Mouse (Mus musculus) olfactory bulb, adult 2 months (tissue): ENCODE measurements at regions not wholly inside any gene's neighbourhood (a gene's known extent, or its start where the extent isn't known, plus 50 kb on each side); places are given as distances from the start of the nearest gene placed in this dataset.

Experiments
- CTCF ChIP-seq: fragments of 200-500 bp; IDR thresholded peaks from 2 replicates; pipeline ENCODE4 v1.5.1; 2012; ENCODE audit warnings: low read depth, mild to moderate bottlenecking, low read length, moderate library complexity; ENCODE audit not compliant: insufficient read depth
- POLR2A ChIP-seq: fragments of 200-500 bp; IDR thresholded peaks from 2 replicates; pipeline ENCODE4 v1.6.1; 2012; ENCODE audit warnings: mild to moderate bottlenecking, low read depth, low read length, moderate library complexity; ENCODE audit not compliant: insufficient read depth

GRCm38 (mm10) chr4:97343378-97343777 is 160.4 kb upstream of the Gm10192 start:
- TF ChIP-seq CTCF (no peak), POLR2A (no peak)
